Mouse (Mus musculus): ENCODE measurements around the gene Peli3. TPM values are rescaled to one million over a fixed set of nuclear protein-coding genes. Genes with fewer than 3 reads are reported as not detected.
"Not testable (repeated sequence)": the region's sequence is repeated elsewhere in the genome, so short reads cannot be mapped to it uniquely, and the experiment has no call there.

The Peli3 gene
- 10 to 100 TPM; 25.5 to 31.6 (median 28.9) TPM for total RNA-seq (2022)

DNA sequence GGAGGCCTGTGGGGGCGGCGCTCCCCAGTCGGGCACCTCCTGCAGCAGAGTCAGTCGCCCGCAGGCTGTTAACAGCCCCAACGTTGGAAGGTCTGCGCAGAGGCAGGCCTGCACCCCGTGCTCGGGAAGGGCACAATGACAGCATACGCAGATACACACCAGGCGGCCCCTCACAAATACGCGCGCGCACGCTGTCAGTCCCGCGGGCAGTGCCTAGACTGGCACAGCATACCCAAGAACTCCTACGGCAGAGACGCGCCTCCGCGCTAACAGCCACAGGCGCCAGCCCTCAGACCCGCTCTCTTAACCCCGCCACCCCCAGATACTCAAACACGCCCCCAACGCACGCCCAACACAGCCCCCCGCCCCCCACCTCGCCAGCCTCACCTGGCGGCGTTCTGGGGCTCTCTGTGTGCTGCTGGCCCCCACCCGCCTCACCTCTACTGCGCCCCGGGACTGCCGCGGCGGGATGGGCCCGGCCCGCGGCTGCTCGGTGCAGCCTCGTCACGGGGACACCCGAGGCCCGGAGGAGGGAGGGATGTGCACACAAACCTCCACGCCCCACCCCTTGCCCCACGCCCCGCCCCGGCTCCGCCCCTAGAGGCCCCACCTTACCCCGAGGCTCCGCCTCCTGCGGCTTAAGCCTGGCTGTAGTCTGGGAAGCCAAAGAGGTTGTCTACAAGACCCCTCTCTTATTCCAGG lies at the start of gene Peli3:
TSS of gene Peli3 (minus strand) at position 577 of the 702 bp plus-strand sequence.
- DNase-seq (ENCODE audit: low spot score in 2 of 2): peak; percentile 45 to 62

DNA sequence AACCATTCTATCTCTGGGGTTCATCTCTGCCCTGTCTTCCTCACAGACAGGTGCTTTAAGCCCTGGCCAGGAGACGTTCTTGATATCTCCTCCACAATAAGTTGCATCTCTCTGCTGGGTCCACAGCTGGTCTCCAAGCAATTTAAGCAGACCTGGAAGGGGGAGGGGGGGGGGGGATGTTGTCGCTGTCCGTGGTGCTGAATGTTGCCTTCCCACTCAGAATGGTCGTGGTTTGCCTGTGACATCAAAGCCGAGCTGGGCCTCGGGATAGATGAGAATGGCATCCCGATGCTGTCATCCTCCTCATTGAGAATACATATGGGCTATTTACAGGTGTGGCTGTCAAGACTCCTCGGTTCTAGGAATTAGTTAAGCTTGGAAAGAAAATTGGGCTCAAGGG lies 49.4 kb upstream of the Peli3 start:
- no peak for DNase-seq (ENCODE audit: low spot score in 2 of 2)

DNA sequence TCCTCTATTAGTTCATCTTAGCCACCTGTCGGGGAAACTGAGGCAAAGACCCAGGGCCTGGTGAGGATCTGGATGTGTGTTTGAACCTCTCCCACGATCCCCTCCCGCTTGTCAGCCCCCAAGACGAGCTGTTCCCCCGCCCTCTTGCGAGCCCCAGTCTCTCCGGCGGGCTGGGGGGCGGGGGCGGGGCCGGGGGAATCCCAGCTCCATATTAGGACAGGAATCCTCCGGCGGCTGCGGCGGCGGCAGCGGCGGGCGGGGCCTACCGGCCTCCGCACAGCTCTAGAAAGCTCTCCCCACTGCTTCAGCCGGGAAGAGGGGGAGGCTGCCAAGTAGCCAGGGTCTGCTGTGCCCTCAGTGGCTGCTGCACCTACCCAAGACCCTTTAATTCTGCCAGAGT lies 47.8 kb upstream of the Peli3 start:
- DNase-seq (ENCODE audit: low spot score in 2 of 2): no peak

DNA sequence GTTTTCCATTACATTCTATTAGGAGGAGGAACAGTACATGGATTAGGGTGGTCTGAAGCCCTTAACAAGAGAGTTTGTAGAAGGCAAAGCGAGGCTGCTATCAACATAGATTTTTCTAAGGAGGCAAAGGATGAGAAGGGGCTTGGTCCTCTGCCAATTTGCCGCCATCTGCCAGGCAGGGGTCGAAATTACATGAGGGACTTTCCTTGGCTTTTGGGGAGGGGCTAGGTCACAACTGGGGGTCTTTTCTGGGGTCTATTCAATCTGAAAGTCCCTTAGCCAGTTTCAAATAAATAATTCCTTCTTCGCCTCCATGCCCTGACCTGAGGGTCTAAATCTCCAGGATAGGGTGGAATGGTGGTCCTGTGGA lies 47.3 kb upstream of the Peli3 start, which contains the start of gene Npas4:
TSS of gene Npas4 (minus strand) at position 61 of the 370 bp plus-strand sequence.
- DNase-seq (ENCODE audit: low spot score in 2 of 2): no peak

DNA sequence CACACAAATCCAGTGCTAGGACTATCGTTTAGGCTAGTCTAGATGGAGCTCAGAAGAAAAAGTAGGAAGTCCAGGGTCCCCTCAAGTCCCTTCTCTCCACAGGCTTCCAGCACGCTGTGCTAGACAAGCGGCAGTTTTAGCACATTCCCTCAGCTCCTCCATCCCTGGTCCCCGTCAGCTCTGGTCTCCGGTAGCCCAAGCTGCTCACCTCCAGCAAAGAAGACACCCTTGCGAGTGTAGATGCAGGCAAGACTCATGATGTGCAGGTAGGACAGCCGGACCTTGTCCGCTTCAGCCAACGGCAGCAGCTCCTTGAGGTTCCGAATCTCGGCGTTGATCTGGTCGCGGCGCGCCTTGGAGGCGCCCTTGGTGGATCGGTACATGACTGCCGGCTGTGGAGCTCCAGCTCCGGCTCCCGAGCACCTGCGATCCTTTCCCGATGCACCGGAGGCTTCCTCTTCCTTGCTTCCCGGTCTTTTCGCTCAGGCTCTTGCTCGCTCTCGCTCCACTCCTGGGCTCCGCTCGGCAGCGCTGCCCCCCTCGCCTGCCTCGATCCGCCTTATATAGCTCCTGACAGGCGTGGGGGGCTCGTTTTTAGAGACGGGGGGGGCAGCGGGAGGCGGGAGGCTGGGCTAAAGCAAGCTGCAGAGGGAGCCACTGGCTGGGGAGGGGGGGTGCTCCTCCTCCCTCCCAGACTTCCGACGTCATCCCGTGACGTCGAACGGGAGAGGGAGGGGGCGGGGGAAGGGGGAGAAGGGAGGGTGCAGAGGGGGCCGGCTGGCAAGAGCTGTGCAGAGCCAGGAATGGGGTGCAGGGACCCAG lies 46.7 kb upstream of the Peli3 start:
- DNase-seq (ENCODE audit: low spot score in 2 of 2): peak; percentile 53 to 70

DNA sequence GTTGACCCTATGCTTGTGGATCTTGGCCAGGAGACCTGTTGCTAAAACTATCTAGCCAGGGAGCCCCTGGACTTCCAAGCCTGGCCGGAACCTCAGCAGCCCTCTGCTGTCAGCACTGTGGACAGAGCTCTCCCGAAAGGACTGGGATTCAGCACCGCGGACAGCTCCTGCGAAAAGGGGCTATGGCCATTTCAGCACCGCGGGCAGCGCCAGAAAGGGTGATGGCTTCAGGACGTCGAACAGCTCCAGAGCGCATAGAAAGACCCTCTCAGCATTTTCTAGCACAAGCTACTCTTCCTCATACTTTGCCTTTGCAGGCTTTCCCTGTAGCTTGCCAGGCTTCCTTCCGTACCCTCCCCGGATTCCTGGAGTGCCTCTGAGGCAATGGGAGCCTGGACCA lies 46.1 kb upstream of the Peli3 start:
- DNase-seq (ENCODE audit: low spot score in 2 of 2): peak; percentile 45 to 74

DNA sequence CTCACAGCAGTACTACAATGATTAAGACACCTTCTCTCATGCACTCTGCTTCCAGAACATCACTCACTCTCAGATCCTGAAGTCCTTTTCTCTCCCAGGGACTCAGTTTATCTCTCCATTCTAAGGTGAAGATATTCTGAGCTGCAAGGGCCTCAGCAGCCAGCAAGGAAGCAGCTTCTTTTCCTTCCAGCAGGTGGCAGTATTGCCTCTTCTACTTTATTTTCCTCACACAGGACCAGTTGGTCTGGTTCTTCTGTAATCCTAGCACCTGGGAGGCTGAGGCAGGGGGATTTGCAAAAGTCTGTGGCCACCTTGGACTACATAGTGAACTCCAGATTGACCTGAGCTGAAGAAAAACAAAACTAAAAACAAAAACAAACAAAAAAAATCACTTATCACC lies 38.8 kb upstream of the Peli3 start:
- peak in 1 of 2 experiments; percentile 75 for DNase-seq (ENCODE audit: low spot score in 2 of 2)

DNA sequence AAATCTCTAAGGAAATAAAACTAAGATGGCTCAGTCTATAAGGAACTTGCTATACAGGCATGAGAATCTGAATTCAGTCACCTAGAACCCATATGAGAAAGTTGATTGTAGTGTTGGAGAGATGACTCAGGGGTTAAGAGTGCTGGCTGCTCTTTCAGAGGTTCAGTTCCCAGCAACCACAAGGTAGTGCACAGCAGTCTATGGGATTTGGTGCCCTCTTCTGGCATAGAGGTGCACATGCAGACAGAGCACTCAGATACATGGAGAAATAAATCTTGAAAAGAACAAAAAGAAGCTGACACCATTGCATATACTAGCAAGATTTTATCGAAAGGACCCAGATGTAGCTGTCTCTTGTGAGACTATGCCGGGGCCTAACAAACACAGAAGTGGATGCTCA lies 25.3 kb upstream of the Peli3 start:
- DNase-seq (ENCODE audit: low spot score in 2 of 2): no peak

DNA sequence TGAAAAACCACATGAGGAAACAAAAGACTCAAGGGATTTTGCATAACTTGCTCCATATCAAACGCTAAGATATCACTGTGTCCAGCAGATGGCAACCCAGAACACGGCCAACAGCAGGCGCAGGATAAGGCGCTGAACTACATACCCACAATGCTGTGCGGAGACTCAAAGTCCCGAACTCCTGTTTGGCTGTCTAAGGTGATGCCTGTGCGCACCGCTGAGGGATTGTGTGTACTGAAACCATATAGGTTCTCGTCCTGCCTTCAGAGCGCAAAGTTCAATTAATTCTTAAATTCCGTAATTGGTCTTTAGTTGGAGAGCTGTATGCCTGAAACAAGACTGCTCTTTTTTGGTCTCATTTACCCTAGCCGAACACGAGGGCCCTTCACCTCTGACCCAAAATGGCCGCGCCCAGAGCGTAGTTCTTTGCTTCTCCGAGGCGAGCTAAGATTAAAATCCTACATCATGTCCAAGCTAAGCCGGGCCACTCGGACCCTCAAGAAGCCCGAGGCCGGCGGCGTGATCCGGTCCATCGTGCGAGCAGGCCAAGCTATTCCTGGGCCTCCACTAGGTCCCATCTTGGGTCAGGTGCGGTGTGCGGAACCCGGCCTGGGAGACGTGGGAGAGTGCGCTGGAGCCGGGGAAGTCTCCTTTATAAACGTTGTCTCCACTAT lies 19.1 kb upstream of the Peli3 start, which contains the start of gene Mrpl11:
TSS of gene Mrpl11 (plus strand) at position 220 of the 674 bp plus-strand sequence.
- DNase-seq (ENCODE audit: low spot score in 2 of 2): peak; percentile 89 to 95

DNA sequence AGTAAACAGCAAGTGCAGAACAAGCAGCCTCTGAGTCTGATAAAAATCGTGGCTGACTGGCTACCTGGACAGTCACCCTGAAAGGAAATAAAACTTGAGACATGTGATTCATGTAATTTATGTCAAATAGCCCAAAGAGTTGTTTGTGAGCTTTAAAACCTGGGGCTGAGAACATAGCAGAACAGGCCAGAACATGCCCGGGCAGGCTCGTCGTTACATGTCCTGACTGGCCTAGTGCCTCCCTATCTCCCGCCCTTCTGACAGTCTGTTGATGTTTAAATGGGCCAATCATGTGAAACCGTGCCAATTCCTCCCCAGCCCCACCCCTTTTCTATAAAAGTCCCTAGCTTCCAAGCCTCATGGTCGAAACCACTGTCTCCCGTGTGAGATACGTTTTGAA lies 5.7 kb upstream of the Peli3 start:
- DNase-seq (ENCODE audit: low spot score in 2 of 2): not testable (repeated sequence)

DNA sequence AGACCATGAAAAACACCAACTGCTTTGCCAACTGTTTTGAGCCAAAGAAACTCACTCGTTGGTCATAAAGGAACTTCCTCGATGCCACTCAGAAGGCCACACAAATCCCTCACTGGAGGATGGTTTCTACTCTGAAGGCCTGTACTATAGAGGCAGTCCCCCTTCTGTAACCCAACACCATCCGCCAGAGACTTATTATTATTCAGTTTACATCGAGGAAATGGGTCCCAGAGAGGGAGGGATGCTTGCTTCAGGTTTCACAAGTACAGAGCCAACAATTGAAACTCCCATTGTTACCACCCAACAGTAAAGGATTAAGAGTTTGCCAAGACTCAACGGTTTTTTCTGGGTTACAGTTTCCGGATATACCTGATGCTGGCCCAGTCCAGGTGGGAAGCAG lies 2.6 kb upstream of the Peli3 start:
- DNase-seq (ENCODE audit: low spot score in 2 of 2): no peak

DNA sequence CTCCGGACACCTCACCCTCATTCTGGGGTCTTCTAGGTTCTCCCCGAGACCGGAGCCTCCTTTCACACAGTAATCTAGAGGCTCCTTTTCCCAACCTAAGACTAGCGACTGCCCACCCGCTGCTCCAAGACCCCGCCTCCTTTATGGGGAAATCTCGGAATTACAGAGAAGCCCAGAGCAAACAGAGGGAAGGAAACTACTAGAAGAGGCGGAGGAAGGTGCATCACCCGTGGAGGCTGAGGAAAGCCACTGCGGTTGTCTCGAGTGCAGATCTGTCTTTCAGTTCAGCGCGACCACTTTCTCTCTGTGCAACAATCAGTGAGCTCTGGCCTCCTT lies 294 bp upstream of the Peli3 start:
- no peak for DNase-seq (ENCODE audit: low spot score in 2 of 2)

DNA sequence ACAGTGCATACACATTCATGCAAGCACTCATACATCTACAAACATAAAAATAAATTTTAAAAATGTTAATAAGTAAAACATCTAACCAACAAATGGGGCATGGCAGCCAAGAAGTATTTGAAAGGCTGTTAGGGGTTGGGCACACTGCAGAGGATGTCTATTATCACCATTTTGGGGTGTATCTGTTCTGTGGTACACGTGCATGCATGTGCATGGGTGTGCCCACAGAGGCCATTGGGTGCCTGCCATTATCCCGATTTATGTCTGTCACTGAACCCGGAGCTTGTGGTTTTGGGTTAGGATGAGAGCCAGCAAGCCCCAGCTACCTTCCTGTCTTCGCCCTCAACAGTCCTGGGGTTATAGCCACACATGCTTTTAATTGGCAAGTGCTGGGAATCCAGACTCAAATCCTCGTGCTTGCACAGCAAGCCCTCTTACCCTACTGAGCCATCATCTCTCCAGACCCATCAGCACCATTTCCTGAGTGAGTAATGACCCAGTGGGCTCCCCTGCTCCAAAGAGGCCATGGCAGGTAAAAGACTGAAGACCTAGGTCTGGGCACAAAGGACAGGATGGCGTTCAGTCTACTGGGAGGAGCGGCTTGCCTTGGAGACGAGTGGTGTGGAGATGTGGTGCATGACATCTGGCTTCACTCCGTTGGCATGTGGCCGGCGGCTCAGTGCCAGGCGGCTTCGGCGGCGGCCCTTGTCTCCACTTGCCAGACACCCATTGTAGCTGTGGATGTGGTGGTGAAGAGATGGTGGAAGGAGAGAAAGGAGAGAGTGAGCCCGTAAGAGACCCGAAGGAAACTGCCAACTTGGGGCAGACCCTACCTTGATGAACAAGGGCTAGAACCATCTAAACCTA lies 5.2 kb downstream of the Peli3 start:
- no peak for DNase-seq (ENCODE audit: low spot score in 2 of 2)

DNA sequence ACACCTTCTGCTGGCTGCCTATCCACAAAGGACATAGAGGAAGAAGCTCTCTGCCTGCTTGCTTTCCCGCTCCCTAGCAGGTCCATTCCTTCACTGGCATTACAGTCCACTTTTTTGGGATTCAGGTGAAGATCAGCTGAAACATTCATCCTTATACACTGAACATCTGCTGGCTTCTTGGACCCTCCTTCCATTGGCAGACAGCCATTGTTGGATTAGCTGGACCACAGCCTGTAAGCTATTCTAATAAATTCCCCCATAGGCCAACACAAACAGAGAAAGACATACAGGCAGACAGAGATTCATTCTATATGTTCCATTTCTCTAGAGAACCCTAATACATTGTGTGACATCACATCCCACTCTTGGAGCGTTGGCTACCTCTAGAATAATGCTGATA lies 6.0 kb downstream of the Peli3 start:
- DNase-seq (ENCODE audit: low spot score in 2 of 2): no peak

DNA sequence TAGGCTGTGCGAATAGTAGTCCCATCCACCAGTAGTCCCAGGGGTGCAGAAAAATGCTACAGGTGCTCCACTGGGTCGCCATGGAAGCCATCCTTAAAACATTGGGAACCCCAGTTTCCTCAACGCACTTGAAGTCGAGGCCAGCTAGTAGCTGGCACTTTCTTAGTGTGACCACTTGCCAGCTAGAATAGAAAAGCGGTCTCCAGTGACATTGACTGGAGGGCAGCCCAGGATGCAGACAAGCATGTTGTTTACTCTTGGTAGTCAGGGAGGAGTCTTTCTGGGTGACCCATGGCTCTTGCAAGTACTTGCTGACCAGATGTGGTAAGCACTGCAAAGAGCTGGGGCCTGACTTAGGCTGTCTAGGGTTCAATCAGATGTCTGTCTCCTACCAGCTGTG lies 14.1 kb downstream of the Peli3 start:
- no peak for DNase-seq (ENCODE audit: low spot score in 2 of 2)

DNA sequence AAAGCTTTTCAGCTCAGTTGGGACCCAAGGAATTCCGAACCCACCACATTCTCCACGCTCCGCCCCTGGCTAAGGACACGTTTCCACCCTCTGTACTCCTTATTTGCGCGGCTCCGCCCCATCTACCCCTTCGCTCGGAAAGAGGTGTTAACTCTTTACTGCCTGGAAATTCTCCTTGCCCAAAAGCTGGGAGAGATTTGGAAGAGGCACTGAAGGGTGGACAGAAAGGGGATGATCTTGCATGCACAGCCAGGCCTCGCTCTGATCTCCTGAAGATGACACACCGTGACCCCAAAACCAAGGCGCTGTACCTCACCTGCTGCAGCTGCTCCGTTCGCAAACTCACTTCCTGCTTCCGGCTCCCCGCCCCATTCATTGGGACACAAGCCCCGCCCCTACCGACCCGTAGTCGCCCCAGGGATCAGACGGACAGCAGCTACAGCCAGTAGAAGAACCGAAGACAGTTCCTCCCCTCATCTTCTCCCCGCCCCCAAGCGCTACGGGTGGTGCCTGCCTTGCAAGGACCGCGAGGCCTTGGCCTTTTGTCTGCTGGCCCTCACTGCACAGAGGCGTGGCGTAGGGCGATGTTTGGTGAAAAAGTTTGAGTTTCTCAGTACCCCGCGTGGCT lies 14.9 kb downstream of the Peli3 start, which contains the start of gene Dpp3:
TSS of gene Dpp3 (minus strand) at position 384 of the 628 bp plus-strand sequence.
- peak; percentile 97 to 98 for DNase-seq (ENCODE audit: low spot score in 2 of 2)

DNA sequence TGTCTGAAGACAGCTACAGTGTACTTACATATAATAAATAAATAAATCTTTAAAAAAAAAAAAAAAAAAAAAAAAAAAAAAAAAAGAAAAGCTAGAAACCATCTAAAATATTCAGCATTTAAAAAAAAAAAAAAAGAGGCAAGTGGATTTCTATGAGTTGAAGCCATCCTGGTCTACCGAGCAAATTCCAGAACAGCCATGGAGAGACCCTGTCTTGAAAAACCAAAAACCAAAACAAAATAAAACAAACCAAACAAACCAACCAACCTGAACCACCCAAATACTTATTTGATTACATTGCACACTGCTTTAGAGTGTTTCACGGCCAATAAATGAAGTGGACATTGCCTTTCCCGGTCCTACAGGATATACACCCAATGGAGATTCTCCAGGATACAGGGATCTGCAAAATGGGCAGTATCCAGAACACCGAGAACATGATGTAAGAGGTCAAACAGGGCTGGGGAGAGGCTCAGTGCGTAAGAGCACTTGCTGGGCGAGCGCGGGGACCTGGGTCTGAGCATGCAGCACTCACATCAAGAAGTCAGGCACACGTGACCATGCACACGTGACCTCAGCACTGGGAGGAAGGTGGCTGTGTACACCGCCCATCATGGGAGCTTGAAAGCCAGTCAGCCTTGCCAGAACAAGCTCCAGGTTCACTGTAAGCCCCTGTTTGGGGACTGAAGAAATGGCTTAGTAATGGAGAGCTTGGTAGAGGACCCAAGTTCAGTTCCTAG lies 17.6 kb downstream of the Peli3 start:
- DNase-seq (ENCODE audit: low spot score in 2 of 2): no peak

DNA sequence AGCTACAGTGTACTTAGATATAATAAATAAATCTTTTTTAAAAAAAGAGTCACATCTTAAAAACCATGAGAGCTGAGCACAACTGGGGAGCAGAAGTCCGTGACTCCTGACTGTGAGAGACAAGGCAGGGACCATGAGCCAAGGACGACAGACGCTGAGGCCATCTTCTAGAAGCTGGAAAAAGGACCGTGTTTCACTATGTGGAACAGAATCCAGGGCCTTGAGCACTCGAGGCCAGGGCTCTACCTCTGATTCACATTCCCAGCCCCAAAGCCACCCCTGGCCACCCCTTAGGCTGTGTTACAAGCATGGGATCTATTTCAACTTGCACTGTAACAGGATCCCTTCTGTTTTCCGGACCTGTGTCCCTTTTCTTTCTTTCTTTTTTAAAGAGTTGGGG lies 23.3 kb downstream of the Peli3 start:
- no peak for DNase-seq (ENCODE audit: low spot score in 2 of 2)

DNA sequence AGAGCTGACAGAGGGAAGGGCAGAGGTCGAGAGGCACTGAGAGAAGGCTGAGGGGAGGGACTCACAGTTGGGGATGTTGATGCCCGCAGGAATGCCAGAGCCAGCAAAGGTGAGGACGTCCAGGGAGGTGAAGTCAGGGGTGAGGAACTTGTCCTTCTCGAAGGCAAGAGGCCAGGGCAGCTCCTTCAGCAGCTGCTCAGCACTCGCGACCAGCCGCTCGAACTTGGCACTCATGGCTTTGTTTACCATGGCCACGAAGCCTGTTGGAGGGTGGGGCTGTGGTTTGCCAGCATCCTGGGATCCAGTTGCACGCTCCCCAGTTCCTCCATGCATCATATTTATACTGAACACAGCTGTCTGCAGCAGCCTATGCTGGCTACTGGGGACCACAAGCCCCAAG lies 26.1 kb downstream of the Peli3 start:
- no peak for DNase-seq (ENCODE audit: low spot score in 2 of 2)
